Mouse (Mus musculus): ENCODE measurements around the gene Gga1. TPM values are rescaled to one million over a fixed set of nuclear protein-coding genes. Genes with fewer than 3 reads are reported as not detected.
"Not testable (repeated sequence)": the region's sequence is repeated elsewhere in the genome, so short reads cannot be mapped to it uniquely, and the experiment has no call there.

Gga1 gene
- total RNA-seq, 2 experiments from 2014 or later = 31.1 to 33.8 TPM

DNA sequence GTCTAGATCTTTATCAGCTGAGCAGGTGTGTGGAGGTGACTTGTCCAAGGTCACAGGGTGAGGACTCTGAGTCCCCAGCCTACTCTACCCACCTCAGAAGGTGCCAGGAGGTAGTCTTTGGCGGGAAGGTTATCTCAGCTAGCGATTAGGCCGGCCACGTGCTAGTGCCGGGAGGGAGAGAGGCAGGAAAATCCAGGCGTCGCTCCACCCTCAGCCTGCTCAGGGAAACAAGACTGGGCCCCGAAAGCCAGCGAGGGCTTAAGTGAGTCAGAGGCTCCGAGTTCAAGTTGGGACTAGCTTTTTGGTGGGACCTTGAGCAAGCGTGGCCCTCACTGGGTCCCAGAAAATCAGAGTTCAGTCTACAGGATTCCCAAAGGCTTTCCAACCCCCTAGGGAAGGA is 31.7 kb upstream of the Gga1 start:
- no peak for DNase-seq

DNA sequence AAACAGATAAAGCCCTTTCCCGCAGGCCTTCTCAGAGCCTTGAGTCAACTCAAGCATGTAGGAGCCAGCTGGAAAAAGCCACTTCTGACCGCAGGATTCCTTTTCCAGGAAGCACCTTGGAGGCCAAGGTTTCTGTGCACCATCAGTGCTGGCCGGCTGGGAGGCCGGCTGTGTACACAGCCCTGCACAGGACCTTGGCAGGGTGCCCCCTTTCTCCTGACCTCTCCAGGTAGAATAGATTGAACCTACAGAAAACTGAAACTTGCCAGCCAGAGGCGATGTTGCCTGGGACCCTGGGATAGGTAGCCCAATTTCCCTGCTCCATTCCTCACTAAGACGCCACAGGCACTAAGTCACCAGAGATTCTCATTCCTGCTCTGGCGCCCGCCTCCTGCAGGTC is 31.1 kb upstream of the Gga1 start:
- no peak for DNase-seq

DNA sequence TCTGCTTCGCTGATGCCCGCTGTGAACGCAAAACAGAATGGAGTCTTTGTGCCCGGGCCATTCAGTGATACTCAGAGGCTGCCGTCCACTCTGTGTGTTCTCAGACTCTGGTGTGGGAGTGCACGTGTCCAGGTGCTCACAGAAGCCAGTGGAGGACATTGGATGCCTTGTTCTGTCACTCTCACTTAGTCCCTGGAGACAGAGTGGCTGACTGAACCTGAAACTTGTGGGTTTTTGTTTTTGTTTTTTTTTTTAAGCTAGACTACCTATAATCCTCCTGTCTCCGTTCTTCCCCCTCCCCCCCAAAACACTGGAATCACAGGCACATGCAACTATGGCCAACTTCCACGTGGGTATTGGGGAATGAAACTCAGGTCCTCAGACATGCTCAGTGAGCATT is 30.6 kb upstream of the Gga1 start:
- DNase-seq = no peak

DNA sequence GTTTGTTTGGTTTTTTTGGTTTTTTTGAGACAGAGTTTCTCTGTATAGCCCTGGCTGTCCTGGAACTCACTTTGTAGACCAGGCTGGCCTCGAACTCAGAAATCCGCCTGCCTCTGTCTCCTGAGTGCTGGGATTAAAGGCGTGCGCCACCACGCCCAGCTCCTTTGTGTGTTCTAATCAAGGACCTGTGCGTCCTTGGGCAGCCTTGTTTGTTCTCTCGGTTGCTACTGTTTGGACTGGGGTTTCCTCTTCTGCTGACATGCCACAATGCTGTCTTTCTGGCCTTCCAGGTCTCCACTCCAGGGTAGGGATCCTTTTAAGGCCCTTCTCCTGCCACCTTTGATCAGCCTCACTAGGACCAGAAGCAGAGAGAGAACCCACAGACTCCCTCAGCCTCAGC is 30.2 kb upstream of the Gga1 start:
- not testable (repeated sequence) for DNase-seq

DNA sequence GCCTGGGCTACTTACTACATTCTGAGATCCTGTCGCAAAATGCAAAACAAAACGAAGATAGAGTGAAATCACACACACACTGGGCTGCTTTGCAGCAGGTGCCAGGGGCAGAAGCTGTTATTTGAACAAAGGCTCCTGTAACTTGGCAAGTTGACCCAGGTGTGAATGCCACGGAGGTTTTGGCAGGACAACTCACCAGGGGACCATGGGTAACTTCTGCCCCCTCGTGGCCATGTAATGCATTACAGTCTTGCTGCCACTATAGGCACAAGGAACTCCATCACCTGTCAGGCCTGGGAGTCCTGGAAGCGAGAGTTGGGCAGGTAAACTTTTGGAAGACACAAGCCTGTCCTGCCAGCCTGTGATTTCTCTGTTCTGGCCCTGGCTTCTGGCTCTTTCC is 28.5 kb upstream of the Gga1 start:
- DNase-seq = peak; percentile 91

DNA sequence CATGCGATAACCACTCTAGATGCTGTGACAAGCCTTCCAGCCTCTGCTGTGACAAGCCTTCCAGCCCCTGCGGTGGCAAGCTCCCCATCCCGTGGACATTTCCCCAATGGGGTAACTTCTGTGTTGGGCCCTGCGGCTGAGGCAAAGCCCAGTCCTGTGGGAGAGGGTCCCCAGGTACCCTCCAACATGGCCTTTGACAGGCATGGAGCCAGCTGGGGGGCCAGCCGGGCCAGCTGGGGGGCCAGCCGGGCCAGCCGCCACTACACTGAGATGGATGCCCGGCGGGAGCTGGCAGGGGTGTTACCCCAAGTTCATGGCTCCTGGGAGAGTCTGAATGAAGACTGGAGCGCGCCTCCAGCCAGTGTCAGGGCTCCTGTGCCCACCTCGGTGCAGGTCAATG is 27.5 kb upstream of the Gga1 start:
- no peak for DNase-seq

DNA sequence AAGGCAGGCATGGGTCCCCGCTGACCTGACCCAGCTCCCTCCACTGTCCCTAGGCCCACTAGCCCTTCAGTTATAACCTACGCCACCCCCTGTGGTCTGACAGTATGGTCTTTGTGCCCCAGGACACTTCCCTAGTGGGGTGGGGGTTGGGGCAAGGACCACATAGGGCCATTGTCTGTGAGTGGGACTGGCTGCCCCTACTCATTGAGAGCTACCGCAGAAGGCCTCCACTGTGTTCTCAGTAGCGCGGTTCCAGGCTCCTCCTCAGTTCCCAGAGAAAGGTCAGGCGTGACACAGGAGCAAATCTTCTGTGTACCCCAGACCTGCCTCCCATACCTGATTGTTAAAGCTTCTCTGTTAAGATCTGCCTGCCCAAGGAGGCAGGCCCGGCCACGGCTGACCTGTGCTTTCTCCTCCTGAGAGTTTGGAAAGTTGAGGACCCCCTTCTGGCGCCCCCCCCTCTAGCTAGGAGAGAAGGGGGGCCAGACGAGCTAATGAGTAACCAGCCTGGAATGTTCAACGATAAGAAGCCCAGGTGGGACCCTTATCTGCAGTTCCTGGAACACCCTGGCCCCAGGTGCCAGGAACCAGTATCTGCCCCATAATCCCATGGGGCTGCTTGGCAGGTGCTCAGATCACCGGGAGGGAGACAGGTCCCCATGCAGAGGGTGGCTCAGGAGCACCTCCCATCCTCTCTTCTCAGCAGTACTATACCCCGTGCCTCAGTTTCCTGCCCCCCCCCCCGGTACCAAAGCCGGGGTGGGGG is 26.7 kb upstream of the Gga1 start:
- no peak for DNase-seq

DNA sequence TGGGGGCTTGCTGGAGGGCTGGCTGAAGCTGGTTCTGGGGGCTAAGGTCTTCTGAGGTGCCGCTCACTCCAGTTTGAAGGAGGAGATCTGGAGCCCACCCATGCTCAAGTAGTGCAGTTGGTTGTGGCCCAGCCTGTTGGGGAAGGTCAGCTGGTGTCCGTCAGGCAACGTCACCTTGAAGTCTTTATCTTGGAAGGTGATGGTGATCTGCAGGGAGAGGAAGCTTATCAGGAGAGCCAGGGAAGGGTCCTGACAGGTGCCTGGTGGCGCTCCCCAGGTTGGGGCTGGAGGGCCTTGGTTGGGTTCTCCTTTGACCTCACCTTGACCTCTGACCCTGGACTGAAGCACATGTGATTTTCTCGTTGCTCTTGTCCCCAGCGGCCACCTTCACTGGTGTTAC is 26.0 kb upstream of the Gga1 start:
- DNase-seq = no peak

DNA sequence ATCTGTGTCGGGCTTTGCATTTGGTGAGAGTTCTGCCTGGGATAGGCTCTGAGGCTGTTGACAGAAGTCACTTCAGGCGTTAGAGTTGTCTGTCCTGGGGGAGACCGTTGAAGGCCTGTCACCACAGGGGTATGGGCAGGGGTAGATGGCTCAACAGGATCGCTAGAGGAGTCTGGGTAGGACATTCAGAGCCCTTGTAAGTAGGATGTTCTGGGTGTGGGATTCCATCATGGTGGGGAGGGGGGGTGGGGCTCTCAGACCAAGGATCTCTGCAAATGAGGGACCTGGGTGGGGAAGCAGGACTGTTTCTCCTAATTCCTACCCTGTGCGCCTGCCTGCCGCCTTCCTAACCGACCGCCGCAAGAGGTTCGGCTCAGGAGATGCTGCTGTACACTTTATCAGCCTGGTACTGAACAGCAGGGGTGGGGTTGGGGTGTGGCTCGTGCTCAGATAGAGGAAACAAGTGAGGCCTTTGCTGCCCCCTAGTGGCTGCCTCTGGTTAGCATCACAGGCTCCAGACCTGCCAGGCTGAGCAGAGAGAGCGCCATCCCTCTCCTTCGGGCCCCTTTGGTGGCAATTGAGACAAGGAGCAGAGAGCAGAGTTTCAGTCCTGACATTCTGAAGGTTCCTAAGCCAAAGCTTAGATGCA is 25.4 kb upstream of the Gga1 start:
- DNase-seq = peak; percentile 96

DNA sequence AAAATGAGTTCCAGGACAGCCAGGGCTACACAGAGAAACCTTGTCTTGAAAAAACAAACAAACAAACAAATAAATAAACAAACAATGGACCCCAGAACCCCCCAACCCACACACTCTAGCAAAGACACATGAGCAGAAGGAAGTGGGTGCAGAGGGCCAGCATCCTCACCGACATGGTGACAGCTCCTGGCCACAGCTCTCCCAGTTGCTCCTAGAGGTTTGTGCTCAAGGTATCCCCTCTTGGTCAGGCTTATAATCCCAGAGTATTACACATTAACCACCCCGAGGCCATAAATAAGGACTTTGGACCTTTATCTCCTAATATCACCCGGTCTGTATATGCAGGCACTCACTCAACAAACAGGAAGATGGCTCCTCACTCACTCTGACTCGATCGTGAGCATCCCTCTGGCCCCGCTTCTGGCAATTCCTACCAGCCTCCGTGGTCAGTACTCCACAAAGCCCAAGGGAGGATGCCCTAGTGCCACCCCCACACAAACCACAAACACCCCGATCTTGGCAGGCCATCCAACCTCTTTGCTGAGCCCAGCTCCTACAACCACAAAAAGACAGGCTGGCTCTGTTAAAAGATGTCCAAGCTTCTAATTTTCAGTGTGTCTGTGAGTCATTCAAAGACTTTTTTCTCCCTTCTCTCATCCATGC is 21.6 kb upstream of the Gga1 start, which contains the start of gene Lgals2:
TSS of gene Lgals2 (minus strand) at position 227 of the 663 bp plus-strand sequence.
- DNase-seq = no peak

DNA sequence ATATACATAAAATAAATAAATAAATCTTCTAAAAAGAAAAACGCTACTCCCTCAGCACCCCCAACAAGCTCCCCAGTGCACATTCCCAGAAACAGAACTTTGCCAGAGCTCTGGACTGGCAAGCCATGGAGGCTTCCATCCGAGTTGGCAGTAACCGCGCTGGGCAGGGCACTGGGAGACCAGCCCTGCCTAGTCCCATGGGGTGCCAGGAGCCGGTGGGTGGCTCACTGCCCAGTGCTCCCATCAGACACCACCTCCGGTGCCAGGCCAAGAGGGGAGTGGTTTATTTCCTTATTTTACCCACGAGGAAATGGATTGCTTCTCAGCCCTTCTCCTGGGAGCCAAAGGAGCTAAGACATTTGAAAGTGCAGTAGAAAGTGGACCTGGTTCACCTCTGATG is 20.0 kb upstream of the Gga1 start:
- peak; percentile 74 for DNase-seq

DNA sequence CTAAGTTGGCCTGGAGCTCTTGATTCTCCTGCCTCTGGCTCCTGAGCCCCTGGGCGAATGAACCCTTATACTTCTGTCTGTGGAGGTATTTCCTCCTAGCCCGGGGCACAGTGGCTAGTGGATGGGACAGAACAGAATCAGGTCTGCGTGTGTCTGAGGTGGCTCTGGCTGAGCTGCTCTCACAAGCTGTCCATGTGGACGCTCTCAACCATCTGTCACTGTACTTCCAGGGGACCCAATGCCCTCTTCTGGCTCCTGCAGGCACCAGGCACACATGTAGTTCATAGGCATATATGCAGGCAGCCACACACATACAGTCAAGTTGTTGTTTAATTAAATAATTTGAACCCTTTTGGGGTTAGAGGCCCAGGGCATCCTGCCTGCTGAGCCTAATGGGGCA is 17.7 kb upstream of the Gga1 start:
- DNase-seq = no peak

DNA sequence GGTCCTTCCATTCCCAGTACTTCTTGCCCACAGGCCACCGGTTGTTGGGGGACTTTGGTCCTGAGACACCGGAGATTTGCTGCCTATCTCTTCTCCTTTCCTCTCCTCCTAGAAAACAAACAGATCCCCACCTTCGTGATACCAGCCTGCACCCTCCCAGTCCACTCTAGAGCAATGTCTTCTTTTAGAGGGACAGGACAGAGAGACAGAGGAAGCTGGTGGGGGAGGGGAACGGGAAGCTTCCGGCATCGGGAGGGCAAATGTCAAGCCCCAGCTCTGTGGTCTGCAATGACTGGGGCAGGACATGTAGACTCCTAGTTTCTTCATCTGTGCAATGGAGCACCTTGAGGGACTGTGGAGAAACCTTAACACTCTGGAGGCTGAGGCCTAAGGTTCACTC is 17.3 kb upstream of the Gga1 start:
- no peak for DNase-seq

DNA sequence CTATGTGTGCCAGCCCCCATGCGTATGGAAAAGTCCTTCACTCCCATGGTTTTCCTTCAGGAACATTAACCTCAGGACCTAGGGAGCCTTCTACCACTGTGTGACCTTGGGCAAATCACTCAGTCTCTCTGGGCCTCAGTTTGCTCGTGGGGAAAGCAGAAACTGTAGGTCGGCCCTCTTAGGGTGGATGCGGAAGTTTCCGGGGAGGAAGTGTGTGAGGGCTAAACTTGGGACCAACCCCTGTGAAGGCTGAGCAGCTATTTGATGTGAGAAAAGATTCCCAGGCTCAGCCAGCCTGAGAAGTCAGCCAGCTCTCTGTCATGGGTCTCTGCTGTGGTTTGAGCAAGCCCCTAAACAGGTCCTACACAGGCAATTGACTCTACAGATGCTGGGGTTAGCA is 14.7 kb upstream of the Gga1 start:
- no peak for DNase-seq

DNA sequence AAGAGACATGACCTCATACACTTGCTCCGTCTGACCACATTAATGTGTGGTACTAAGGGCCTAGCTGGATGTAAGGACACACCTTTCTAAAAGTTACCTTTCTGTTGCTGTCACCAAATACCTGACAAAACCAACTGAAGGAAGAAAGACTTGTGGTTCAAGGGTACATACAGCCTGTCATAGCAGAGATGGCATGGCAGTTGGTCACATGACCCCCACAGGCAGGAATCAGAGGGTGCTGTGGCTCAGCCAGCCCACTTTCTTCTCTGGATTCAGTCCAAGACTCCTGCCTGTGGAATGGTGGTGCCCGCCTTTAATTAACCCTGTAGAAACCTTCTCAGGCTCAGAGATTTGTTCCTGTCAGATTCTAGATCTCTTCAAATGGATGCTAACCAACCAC is 13.8 kb upstream of the Gga1 start:
- DNase-seq = no peak

DNA sequence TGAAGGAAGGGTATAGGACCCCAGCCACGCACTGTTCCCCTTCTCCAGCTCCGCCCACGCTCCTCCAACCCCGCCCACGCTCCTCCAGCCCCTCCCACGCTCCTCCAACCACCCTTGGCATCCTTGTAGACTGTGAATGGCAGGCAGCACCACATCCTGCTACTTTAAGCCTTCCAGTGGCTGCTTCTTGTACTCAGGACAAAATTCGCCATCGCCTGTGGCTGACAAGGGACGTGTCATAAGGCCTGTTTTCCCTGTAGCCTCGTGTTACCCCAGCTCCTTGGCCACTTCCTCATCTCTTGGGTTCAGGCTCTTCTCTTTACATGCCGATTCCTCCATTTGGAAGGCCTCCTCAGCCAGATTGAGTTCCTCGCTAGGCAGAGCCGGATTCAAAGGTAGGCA is 13.1 kb upstream of the Gga1 start:
- no peak for DNase-seq

DNA sequence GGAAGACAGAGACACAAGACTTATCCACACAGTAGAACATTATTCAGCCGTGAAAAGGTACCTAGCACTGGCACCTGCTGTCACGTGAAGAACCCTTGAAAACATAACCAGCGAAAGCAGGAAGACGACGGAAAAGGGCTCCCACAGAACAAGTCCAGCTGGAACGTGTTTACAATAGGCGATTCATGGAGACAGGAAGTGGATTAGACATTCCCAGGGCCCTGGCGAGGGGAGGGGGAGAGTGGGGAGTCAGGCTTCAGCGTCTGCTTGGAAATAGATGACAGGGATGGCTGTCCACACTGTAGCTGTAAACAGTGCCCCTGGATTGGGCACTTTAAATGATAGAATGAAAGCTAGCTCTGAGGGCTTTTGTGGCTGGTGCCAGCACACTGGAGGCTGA is 8.6 kb upstream of the Gga1 start:
- DNase-seq = no peak

DNA sequence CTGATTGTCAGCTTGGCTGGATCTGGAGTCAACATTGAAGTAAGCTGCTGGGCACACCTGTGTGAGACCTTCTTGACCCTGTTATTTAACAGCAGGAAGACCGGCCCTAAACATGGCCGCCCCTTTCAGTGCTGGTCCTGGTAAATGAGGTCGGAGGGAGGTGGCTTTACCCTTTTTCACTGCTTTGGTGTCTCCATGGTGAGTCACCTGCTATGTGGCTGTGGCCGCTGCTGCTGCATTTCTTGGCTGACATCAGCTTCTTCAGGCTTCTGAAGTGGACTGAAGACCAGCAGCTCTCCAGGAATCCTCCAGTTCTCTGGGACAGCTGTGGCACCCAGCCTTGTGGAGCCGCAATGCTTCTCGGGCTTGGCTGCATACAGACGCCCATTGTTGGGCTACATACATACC is 8.2 kb upstream of the Gga1 start:
- DNase-seq = no peak

DNA sequence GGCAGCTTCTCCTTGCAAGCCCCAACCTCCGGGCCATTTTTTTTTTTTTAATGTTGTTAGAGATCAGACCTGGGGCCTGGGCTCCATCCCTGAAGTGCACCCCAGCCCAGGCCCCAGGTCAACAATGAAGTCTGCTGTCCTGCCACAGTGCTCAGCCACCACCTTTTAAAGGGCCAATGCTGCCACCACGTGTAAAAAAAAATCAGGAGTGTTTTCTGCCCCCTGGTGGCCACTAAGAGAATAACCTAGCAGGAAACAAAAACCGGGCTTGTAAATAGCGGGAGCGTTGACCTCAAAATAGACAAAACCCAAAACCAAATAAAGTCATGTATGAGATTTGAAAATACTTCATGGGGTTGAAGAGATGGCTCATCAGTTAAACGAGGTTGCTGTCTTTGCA is 7.2 kb upstream of the Gga1 start:
- DNase-seq = no peak

DNA sequence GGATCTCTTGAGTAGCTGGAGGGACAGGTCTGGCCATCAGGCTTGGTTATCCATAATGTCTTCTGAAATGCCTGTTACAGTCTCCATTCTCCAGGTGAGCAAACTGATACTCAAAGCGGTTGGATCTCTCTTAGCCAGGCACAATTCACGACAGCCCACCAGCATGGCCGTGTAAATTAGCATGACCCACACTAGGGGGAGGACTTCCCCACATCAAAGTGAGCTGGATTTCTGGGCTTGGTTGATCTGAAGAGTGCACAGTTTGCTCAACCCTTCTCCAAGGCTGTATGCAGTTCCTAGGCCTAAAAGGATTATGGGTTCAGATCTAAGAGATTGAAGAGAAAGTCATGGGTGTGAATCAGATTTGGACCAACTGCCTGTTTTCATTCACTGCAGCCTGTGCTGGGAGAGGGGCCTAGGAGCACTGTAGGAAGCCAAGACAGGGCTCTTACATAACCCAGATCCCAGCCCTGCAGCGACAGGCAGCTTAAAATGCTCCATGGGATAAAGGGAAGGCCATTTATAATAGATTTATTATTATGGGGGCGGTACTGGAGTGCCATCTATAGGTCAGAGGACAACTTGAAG is 4.9 kb upstream of the Gga1 start:
- no peak for DNase-seq

DNA sequence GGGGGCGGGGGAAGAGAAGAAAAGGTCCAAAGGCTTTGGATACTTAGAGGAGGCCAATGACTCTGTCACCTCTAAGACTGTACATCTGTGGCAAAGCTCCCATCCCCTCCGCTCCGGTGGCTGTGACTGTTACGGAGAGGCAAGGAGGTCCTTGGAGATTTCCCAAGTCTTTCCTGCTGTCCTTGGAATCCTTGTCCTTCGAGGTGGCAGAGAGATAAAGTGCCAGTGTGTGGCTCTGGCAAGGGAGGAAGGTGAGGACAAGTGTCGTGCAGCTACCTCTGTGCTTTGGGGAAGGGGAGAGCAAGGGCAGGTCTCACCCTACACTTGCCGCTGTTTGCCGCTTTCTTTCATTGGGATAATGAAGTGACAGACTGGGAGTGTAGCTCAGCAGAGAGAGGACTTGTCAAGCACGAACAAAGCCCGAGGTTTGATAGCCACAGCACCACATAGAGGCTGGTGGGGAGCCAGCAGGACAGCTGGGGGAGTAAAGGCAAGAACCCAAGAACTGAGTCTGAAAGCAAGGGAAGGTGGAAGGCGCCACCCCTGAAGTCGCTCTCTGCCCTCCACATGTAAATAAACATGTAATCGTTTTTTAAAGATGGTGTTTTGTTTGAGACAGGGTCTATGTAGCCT is 3.1 kb upstream of the Gga1 start:
- no peak for DNase-seq

DNA sequence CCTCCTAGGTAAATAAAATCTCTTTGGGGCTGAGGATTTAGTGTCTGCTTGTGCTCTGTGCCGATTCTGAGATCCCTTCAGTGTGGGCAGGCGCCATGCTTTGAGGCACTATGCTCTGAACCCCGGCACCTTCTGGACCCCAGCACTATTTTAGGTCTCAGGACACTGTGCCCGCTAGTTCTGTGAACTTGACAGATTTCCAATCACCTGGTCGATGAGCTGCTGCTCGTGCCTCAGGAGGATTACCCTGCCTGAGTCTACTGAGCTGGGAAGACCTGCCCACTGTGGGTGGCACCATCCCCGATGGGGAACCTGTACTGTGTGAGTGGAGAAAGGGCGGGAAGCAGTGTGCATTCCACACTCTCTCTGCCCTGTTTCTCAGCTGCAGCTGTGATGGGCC is 2.0 kb upstream of the Gga1 start:
- no peak for DNase-seq

DNA sequence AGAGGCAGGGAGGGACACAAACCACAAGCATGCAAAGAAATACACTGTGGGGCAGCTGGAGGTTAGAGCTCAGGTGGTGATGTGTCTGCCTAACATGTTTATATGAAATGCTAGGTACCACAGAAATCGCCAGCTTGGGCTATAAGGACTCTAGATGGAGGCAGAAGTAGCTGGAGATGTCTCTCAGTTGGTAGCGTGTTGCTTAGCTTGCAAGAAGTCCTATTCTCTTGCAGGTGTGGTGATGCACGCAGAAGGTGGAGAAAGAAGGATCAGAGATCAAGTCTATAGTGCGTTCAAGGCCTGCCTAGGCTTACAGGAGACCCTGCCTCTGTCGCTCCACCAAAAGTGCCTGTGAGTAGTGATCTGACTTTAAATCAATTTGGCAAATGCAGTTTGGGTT is 1.5 kb upstream of the Gga1 start:
- no peak for DNase-seq
